Mouse (Mus musculus) embryonic facial prominence, embryonic 13.5 days (tissue): ENCODE data around the gene Reck. TPM values are rescaled to one million over a fixed set of nuclear protein-coding genes. Genes with fewer than 3 reads are reported as not detected.

Experiments used
- ATAC-seq: fragments of 200-750 bp; cut with Nextera tagmentation; 2 replicates; pipeline ENCODE4 v1.8.0; 2017; ENCODE audit warnings: low read depth; ENCODE audit not compliant: insufficient number of reproducible peaks, insufficient read depth, low FRiP score, low TSS enrichment
- H3K27ac ChIP-seq: fragments of 300-500 bp; sonication (generic); 2 replicates; pipeline ENCODE4 v1.5.1; 2015; ENCODE audit warnings: moderate library complexity, mild to moderate bottlenecking, inconsistent platforms
- H3K27me3 ChIP-seq: fragments of 300-500 bp; sonication (generic); 2 replicates; pipeline ENCODE4 v1.6.1; 2015; ENCODE audit warnings: mild to moderate bottlenecking, inconsistent platforms
- H3K36me3 ChIP-seq: fragments of 300-500 bp; sonication (generic); 2 replicates; pipeline ENCODE4 v1.6.1; 2015; ENCODE audit warnings: mild to moderate bottlenecking, inconsistent platforms
- H3K4me1 ChIP-seq: fragments of 300-500 bp; sonication (generic); 2 replicates; pipeline ENCODE4 v1.6.1; 2015; ENCODE audit warnings: inconsistent platforms
- H3K4me2 ChIP-seq: fragments of 300-500 bp; sonication (generic); 2 replicates; pipeline ENCODE4 v1.6.1; 2015; ENCODE audit warnings: moderate library complexity, mild to moderate bottlenecking, inconsistent platforms
- H3K4me3 ChIP-seq: fragments of 300-500 bp; sonication (generic); 2 replicates; pipeline ENCODE4 v1.5.1; 2015; ENCODE audit warnings: mild to moderate bottlenecking, inconsistent platforms
- H3K9ac ChIP-seq: fragments of 300-500 bp; sonication (generic); 2 replicates; pipeline ENCODE4 v1.6.1; 2015; ENCODE audit warnings: mild to moderate bottlenecking, inconsistent platforms
- H3K9me3 ChIP-seq: fragments of 300-500 bp; sonication (generic); 2 replicates; pipeline ENCODE4 v1.6.1; 2016; ENCODE audit warnings: inconsistent platforms
- WGBS: fragments of 180-500 bp; shearing (Covaris S2); methylation state at CpG from one replicate; pipeline ENCODE4 v1.1.7; 2015; ENCODE audit warnings: mixed read lengths; 5-methylcytosine and 5-hydroxymethylcytosine counted together
- polyA plus RNA-seq: library from polyadenylated mRNA; unstranded; fragments of >200 nt; fragmentation: Nextera tagmentation; extraction: Ambion mirVana; gene quantifications from 2 replicates; pipeline ENCODE4 v1.2.1, GENCODE M21; 2015

The Reck gene
- polyA plus RNA-seq, 1 experiment from 2014 or later = 28.9 TPM

DNA sequence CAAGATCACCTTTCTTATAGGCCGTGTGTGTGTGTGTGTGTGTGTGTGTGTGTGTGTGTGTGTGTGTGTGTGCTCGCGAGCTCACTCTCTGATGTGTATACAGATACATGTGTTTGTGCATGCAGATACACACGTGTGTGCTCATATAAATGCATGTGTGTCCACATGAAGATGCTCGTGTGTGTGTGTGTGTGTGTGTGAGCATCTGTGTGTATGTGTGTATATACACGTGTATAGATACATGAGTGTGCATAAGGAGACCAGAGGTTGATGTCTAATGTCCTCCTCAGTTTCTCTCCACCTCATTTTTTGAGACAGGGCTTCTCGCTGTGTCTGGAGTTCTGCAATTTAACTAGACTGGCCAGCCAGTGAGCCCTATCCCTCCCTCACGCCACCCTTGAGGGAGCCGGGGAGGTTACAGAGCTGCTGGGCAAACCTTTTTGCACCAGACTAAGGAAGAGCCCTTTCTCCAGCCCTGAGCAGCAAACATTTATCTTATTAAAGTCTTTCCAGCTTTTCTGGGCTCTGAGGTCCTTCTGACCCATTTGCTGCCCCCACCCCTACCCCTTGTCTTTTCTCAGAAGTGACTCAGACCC is 96.3 kb downstream of the Reck start:
- Histone ChIP-seq H3K27me3 (no peaks in the 10 kb centered on the region), H3K9me3 (no peaks in the 10 kb centered on the region), H3K9ac (0 out of 2 replicates have a peak overlapping the region, but pooled peaks have one; percentile 36), H3K4me2 (peak overlapping the region; percentile 43), H3K36me3 (no peaks in the 10 kb centered on the region), H3K4me1 (peaks cover 36% of the 10 kb centered on the region), H3K4me3 (peak overlapping the region; percentile 9), H3K27ac (peak overlapping the region; percentile 83)
- WGBS = 63% methylated on average over 9 of the region's 9 CpGs
- no peak for ATAC-seq

DNA sequence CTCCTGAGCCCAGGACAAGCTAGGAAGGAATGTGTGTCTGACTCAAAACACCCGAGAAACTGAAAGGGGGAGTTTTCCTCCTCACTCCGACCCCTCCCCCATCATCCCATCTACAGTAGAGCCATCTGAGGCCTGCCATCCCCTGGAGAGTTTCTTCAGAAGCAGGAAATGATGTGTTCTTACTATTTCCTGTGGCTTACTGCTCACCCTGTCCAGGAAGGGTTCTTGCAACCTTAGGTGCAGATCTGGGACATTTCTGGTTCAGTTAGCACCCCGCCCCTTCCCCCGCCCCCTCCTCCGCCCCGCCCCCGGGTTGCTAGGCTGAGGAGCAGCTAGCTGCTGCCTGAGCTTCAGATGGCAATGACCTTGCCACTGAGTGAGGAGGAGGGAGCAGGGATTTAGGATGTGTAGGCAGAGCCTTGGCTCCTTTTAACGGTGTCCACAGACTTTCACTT is 96.8 kb downstream of the Reck start:
- WGBS = 2% methylated on average over 8 of the region's 8 CpGs
- peaks cover 36% of the 10 kb centered on the region for H3K4me1 ChIP-seq
- peak overlapping the region; percentile 9 for H3K4me3 ChIP-seq
- H3K9me3 ChIP-seq = no peaks in the 10 kb centered on the region
- no peak for ATAC-seq
- H3K27me3 ChIP-seq = no peaks in the 10 kb centered on the region
- H3K9ac ChIP-seq = 0 out of 2 replicates have a peak overlapping the region, but pooled peaks have one; percentile 36
- no peaks in the 10 kb centered on the region for H3K36me3 ChIP-seq
- H3K4me2 ChIP-seq = peak overlapping the region; percentile 43
- peak overlapping the region; percentile 83 for H3K27ac ChIP-seq

DNA sequence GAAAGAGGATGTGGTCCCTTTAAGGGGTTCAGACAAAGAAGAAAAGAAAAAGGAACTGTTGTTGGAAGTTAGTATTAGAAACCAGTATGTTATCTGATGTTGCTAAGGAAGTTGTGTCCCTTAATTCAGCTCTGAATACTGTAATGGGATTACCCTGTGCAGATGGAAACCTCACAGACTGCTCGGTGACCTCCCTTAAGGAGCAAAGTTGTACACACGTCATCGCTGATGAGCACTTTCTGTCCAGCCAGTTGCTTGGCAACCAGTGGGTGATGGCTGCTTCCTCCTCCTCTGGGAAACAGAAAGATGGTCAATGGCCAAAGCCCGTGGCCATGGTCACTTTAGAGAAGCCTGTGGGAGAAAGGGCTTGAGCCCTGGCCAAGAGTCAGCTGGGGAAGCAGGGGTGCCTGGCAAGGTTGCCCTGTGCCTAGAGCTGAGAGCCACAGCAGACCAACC is 98.2 kb downstream of the Reck start:
- H3K9me3 ChIP-seq = no peaks in the 10 kb centered on the region
- no peak overlapping the region for H3K4me2 ChIP-seq
- H3K36me3 ChIP-seq = no peaks in the 10 kb centered on the region
- 63% methylated on average over 4 of the region's 4 CpGs for WGBS
- H3K4me3 ChIP-seq = no peak overlapping the region
- H3K27ac ChIP-seq = no peak overlapping the region
- no peak for ATAC-seq
- H3K27me3 ChIP-seq = no peaks in the 10 kb centered on the region
- H3K9ac ChIP-seq = no peak overlapping the region
- H3K4me1 ChIP-seq = peaks cover 34% of the 10 kb centered on the region

DNA sequence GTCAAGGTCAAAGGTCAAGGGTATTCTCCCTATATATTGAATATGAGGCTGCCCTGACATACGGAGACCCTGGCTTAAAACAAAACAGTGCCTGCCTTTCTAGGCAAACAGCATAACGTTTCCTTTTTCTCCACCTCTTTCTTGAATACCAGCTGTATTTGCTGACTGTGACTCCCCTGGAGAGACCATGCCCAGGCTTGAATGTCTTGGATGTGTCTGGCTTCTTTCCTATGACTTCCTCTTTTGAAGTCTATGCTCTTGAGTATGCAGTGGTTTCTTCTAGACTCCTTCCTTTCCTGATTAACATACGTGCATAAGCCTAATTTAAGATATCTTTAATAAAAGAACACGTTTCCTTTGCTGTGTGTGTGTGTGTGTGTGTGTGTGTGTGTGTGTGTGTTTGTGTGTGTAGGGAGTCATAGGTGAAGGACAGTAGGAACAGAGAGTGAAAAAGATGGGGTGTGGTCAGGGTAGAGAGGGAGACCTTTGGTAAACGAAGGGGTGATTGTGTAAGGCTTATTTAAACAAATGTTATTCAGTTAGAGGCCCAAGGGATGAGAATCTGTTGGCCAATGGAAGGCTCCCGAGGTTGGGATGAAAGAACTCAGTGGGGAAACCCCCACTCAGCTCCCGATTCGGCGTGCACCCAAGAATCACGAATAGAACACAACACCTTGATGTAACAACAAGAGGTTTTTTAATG is 99.7 kb downstream of the Reck start:
- ATAC-seq = no peak
- H3K27ac ChIP-seq = no peak overlapping the region
- peaks cover 41% of the 10 kb centered on the region for H3K4me1 ChIP-seq
- no peak overlapping the region for H3K9ac ChIP-seq
- H3K36me3 ChIP-seq = no peaks in the 10 kb centered on the region
- 78% methylated on average over 10 of the region's 10 CpGs for WGBS
- no peaks in the 10 kb centered on the region for H3K9me3 ChIP-seq
- H3K4me2 ChIP-seq = no peak overlapping the region
- no peak overlapping the region for H3K4me3 ChIP-seq
- no peaks in the 10 kb centered on the region for H3K27me3 ChIP-seq

DNA sequence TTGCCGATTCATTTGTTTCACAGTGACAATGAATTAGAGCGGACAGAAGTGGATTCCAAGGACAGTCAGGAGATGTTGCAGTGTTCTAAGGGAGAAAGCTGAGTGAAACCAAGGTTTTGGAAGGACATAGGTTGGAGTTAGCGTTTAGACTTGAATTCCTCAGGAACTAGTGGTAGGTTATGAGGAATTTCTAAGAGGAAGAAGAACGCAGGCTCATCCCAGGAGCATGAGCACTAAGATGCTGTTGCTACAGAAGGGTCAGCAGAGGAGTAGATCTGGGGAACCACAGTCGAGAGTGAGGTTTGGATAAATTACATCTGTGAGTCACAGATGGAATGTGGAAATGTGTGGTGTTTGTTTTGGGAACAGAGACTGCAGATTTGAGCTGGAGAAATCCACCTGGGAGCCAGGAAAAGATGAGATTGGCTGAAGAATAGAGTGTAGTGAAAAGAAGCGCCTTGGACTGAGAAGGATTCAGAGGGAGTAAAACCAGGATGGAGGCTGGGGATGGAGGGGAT is 101.0 kb downstream of the Reck start:
- H3K9ac ChIP-seq = no peak overlapping the region
- no peak overlapping the region for H3K4me3 ChIP-seq
- H3K4me2 ChIP-seq = no peak overlapping the region
- H3K4me1 ChIP-seq = peaks cover 41% of the 10 kb centered on the region
- no peaks in the 10 kb centered on the region for H3K36me3 ChIP-seq
- 80% methylated on average over 6 of the region's 6 CpGs for WGBS
- no peaks in the 10 kb centered on the region for H3K9me3 ChIP-seq
- ATAC-seq = no peak
- H3K27ac ChIP-seq = no peak overlapping the region
- no peaks in the 10 kb centered on the region for H3K27me3 ChIP-seq

DNA sequence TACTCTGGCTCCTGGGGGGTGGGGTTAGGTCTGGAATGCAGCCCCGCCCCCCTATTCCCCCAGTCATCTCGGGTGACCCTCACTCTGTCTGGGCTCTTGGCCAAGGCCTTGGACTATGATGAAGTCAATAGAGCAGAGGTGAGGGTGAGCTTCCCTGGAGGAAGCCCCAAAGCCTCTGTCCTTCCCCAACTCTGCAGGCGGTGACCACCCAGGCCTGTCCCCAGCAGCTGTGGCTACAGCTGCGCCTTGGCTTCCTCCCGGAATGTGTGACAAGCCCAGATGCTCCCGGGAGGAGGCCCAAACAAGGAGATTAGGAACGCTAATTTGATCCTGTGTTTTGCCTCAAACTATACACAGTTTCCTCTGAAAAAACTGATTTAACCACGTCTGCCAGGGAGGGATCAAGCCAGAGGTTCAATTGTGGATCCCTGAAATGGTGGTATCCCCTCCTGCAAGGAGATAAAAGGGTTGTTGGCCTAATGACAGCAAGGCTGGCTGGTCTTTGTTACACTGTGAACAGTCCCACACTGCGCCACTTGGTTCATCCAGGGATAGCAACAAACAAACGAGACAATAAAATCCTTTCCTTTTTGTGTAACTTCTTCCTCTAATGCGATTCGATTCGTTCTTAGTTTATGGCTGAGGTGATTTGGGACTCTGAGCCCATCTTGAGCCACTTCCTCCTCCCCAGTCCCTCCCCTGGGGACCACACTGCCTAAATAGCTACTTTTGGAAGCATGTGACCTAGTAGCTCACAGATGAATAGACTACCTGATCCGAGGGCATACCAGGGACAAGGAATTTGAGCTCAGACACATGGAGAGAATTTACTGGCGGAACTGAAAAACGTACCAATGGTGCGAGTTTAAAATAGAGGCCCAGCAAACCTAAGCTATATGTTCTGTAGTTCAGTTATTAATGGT is 103.5 kb downstream of the Reck start:
- Histone ChIP-seq H3K9me3 (no peaks in the 10 kb centered on the region), H3K36me3 (no peaks in the 10 kb centered on the region), H3K27me3 (no peaks in the 10 kb centered on the region), H3K27ac (peak overlapping the region; percentile 82), H3K4me3 (no peak overlapping the region), H3K4me2 (peak overlapping the region; percentile 18; the same call in 1 of the 2 replicates), H3K4me1 (peaks cover 32% of the 10 kb centered on the region), H3K9ac (0 out of 2 replicates have a peak overlapping the region, but pooled peaks have one; percentile 11)
- 0 out of 2 replicates have a peak, but pooled peaks have one; percentile 22 for ATAC-seq
- WGBS = 14% methylated on average over 17 of the region's 17 CpGs

DNA sequence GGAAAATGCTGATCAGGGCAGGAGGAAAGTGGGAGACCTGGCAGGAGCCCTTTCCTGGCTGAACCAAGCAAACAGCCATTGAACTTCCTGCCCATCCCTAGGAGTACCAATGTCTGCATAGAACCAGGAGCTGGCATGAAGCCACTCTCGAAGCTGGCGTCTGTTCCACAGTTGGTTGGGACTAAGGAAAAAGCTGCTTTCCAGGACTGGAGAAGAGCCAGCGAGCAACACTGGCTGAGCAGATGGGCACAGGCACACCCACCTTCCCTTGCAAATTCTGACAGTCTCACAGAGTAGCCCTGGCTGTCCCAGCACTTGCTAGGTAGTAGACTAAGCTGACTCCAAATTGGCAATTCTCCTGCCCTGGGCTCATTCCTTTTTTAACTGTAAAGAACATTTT is 104.4 kb downstream of the Reck start:
- ATAC-seq = no peak
- H3K9me3 ChIP-seq = no peaks in the 10 kb centered on the region
- H3K9ac ChIP-seq = no peak overlapping the region
- no peak overlapping the region for H3K4me2 ChIP-seq
- H3K36me3 ChIP-seq = no peaks in the 10 kb centered on the region
- no peak overlapping the region for H3K4me3 ChIP-seq
- WGBS = 60% methylated on average over 3 of the region's 3 CpGs
- H3K27me3 ChIP-seq = no peaks in the 10 kb centered on the region
- H3K4me1 ChIP-seq = peaks cover 32% of the 10 kb centered on the region
- H3K27ac ChIP-seq = peak overlapping the region; percentile 57; the same call in 1 of the 2 replicates

DNA sequence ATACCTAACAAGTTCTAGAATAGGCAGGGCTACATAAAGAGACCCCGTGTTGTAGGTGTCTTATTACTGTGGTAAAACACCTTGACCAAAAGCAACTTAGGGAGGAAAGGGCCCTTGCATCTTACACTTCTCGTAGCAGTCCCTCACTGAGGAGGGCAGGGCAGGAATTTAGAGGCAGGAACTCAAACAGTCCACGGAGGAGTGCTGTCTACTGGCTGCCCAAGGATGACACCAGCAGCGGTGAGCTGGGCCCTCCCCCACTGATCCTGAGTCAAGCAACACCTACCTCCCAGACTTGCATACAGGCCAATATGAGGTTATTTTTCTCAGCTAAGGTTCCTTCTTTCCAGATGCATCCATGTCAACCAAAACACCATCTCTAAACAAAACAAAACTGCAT is 104.9 kb downstream of the Reck start:
- no peak overlapping the region for H3K4me2 ChIP-seq
- H3K36me3 ChIP-seq = no peaks in the 10 kb centered on the region
- peaks cover 32% of the 10 kb centered on the region for H3K4me1 ChIP-seq
- peak overlapping the region; percentile 57; the same call in 1 of the 2 replicates for H3K27ac ChIP-seq
- no peak overlapping the region for H3K4me3 ChIP-seq
- no peak for ATAC-seq
- H3K27me3 ChIP-seq = no peaks in the 10 kb centered on the region
- WGBS = 83% methylated on average over 4 of the region's 4 CpGs
- no peaks in the 10 kb centered on the region for H3K9me3 ChIP-seq
- no peak overlapping the region for H3K9ac ChIP-seq

DNA sequence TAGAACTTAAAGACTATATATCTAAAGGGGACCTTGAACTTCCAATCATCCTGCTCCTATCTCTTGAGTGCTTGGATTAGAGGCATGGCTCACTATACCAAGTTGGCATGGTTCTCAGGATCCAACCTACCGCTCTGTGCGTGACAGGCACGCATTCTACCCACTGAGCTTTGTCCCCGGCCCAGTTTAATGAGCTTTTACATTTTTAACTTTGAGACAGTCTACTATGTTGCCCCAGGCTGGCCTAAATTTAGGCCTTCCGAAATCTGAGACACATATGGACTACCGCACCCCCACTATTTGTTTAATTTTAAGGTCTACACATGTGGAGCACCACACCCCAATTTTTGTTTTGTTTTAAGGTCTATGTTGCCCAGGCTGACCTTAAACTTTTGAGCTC is 105.5 kb downstream of the Reck start:
- Histone ChIP-seq H3K27ac (no peak overlapping the region), H3K9ac (no peak overlapping the region), H3K4me2 (no peak overlapping the region), H3K36me3 (no peaks in the 10 kb centered on the region), H3K9me3 (no peaks in the 10 kb centered on the region), H3K27me3 (no peaks in the 10 kb centered on the region), H3K4me1 (peaks cover 32% of the 10 kb centered on the region), H3K4me3 (no peak overlapping the region)
- no peak for ATAC-seq
- WGBS = 92% methylated on average over 6 of the region's 6 CpGs

DNA sequence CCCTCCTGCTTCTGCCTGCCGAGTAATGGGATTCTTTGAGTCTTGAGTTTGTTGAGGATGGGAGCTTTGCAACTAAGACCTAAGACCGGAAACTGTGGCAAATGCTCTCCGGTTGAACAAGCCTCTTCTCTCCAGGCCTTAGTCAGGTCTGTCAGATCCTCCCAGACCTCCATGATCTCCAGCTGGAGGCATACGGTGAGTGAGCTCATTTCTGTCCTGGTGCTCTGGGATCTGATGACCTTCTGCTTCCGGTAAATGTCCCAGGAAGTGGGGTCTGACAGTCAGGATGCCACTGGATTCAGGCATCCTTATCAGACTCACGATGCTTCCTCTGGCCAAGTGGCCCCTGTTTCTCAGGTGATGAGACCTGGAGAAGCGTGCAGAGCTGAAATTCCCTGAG is 105.9 kb downstream of the Reck start:
- H3K9ac ChIP-seq = no peak overlapping the region
- peaks cover 30% of the 10 kb centered on the region for H3K4me1 ChIP-seq
- no peak overlapping the region for H3K4me2 ChIP-seq
- no peaks in the 10 kb centered on the region for H3K9me3 ChIP-seq
- H3K27ac ChIP-seq = no peak overlapping the region
- no peaks in the 10 kb centered on the region for H3K36me3 ChIP-seq
- no peak overlapping the region for H3K4me3 ChIP-seq
- 84% methylated on average over 7 of the region's 7 CpGs for WGBS
- no peaks in the 10 kb centered on the region for H3K27me3 ChIP-seq
- ATAC-seq = no peak

DNA sequence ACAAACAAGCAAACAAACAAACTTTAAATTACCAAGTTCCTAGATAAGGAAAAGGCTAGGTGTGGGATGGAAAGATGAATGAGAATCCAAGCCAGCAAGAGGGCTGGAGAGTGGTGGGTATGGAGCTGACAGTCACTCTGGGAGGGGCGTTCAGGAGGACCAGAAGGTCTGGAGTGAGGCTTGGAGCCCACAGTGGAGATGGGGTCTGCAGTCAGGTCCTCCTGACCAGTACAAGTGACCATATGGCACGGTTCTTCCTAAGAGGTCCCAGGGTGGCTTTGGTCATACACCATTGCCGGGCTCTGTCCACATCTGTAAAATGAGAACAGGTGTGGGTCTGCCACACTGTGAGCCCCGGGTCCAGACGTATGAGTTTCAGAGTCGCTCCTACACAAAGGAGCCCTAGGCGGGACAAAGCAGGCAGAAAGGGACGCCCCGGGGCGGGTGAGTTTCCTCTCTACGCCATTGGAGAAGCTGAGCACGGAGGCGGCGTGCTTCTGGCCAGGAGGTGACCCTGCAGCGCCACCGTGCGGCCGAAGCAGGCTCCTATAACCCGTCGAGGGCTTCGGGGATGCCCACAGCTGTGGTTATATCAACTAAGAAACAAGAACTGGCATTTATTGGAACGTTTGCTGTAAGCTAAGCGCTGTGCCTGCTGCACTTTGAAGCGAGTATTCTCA is 106.9 kb downstream of the Reck start:
- Histone ChIP-seq H3K36me3 (no peaks in the 10 kb centered on the region), H3K27ac (no peak overlapping the region), H3K27me3 (no peaks in the 10 kb centered on the region), H3K4me1 (peaks cover 28% of the 10 kb centered on the region), H3K9ac (peak overlapping the region; percentile 64), H3K4me2 (peak overlapping the region; percentile 58), H3K4me3 (peak overlapping the region; percentile 32), H3K9me3 (no peaks in the 10 kb centered on the region)
- 2% methylated on average over 24 of the region's 24 CpGs for WGBS
- ATAC-seq = peak; percentile 76; the same call in 1 of the 2 replicates
